Mouse (Mus musculus): ENCODE data around the gene Kif27. TPM values are rescaled to one million over a fixed set of nuclear protein-coding genes. Genes with fewer than 3 reads are reported as not detected.

Kif27 gene
- total and polyA plus RNA-seq, 3 experiments, result 0.13 to 0.42 TPM; not detected in 1

DNA sequence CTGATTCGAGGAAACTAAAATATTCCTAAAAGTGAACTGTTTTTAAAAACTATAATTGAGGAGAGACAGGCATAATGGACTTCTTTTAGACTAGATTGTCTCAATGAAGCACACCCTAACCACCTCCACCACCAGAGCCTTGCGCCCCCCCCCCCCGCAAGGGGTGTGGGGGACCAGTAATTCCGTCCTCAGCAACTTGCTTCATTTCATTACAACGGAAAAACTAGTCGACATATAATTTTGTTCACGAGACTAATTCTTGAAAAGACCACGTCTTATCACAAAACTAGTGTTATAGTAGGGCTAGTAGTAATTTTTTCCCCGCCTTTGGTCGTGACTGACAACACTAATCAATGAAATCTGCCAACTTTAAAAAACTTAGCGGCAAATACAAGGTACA lies 41.7 kb upstream of the Kif27 start:
- TF ChIP-seq ZKSCAN1 (IDR thresholded peaks at IDR 0.05; ENCODE audit: low read depth, low read length), result no peak
- TF ChIP-seq MAZ (IDR thresholded peaks at IDR 0.05; ENCODE audit: low read depth, low read length), result 0 out of 2 replicates have a peak, but pooled peaks have one; percentile 13
- TF ChIP-seq POLR2AphosphoS2 (IDR thresholded peaks at IDR 0.05; ENCODE audit: low read length), result no peak
- TF ChIP-seq TCF12 (IDR thresholded peaks at IDR 0.05; ENCODE audit: low read depth, low read length), result no peak
- no peak for TF ChIP-seq KAT2A (conservative IDR thresholded peaks at IDR 0.05; ENCODE audit: low read depth, low read length)
- no peak for TF ChIP-seq MAFK (IDR thresholded peaks at IDR 0.05; ENCODE audit: borderline replicate concordance, low read depth, low read length)
- no peak for TF ChIP-seq ZNF384 (IDR thresholded peaks at IDR 0.05; ENCODE audit: low read depth, low read length)
- TF ChIP-seq ELF1 (IDR thresholded peaks at IDR 0.05; ENCODE audit: low read depth, low read length), result no peak
- TF ChIP-seq TBP (IDR thresholded peaks at IDR 0.05; ENCODE audit: low read depth, low read length), result 0 out of 2 replicates have a peak, but pooled peaks have one; percentile 39
- no peak for TF ChIP-seq MEF2A (IDR thresholded peaks at IDR 0.05; ENCODE audit: extremely low read depth, insufficient replicate concordance, low read depth, low read length, poor library complexity, severe bottlenecking)
- no peak for TF ChIP-seq POLR2AphosphoS5 (IDR thresholded peaks at IDR 0.05; ENCODE audit: borderline replicate concordance, low read depth, low read length)
- no peak; the same call in 1 of the 2 replicates for TF ChIP-seq MYC (IDR thresholded peaks at IDR 0.05; ENCODE audit: low read depth, low read length)
- TF ChIP-seq USF2 (IDR thresholded peaks at IDR 0.05; ENCODE audit: borderline replicate concordance in 1 of 2, insufficient read depth in 1 of 2, low read depth in 1 of 2, low read length in 2 of 2), result no peak
- TF ChIP-seq BHLHE40 (IDR thresholded peaks at IDR 0.05; ENCODE audit: borderline replicate concordance, low read depth, low read length), result peak; percentile 9; the same call in 1 of the 2 replicates
- TF ChIP-seq CHD2 (IDR thresholded peaks at IDR 0.05; ENCODE audit: low read length), result no peak
- no peak for TF ChIP-seq UBTF (IDR thresholded peaks at IDR 0.05; ENCODE audit: borderline replicate concordance, insufficient read depth, low read depth, low read length)
- no peak for TF ChIP-seq E2F4 (IDR thresholded peaks at IDR 0.05; ENCODE audit: borderline replicate concordance, low read depth, low read length)
- no peak for TF ChIP-seq MYB (IDR thresholded peaks at IDR 0.05; ENCODE audit: low read depth, low read length)
- no peak for TF ChIP-seq GABPA (IDR thresholded peaks at IDR 0.05; ENCODE audit: low read depth, low read length)
- TF ChIP-seq CHD1 (IDR thresholded peaks at IDR 0.05; ENCODE audit: low read depth, low read length), result peak; percentile 14; the same call in 1 of the 2 replicates
- no peak for TF ChIP-seq POLR2A (IDR thresholded peaks at IDR 0.05; ENCODE audit: control insufficient read depth in 1 of 2, insufficient read depth in 1 of 2, low read depth in 1 of 2, low read length in 2 of 2, poor library complexity in 1 of 2)
- TF ChIP-seq MAX (IDR thresholded peaks at IDR 0.05; ENCODE audit: low read length), result no peak
- TF ChIP-seq HCFC1 (IDR thresholded peaks at IDR 0.05; ENCODE audit: low read depth, low read length), result no peak
- peaks cover 6 to 13% of the 10 kb centered on the region in 2 experiments for H3K4me1 ChIP-seq (ENCODE audit: control insufficient read depth in 1 of 2, insufficient read depth in 2 of 2, low read length in 2 of 2)
- peak overlapping the region; percentile 100 for H3K9ac ChIP-seq (ENCODE audit: control insufficient read depth, low read depth, low read length, poor library complexity, severe bottlenecking)
- peak overlapping the region; percentile 89 to 92 for H3K4me3 ChIP-seq (ENCODE audit: control insufficient read depth in 1 of 2, insufficient read depth in 1 of 2, low read depth in 2 of 2, low read length in 2 of 2)
- peak overlapping the region; percentile 68 for H3K27ac ChIP-seq (ENCODE audit: control insufficient read depth, low read depth, low read length)
- DNase-seq (ENCODE audit: low read depth, low spot score), result peak; percentile 64
- H3K36me3 ChIP-seq (ENCODE audit: control insufficient read depth in 1 of 2, insufficient read depth in 2 of 2, low read length in 2 of 2), result peaks cover 44 to 48% of the 10 kb centered on the region in 2 experiments
- no peaks in the 10 kb centered on the region for H3K9me3 ChIP-seq (replicated peaks; ENCODE audit: insufficient read depth, low read length)
- peaks cover 66% of the 10 kb centered on the region for H3K79me2 ChIP-seq (ENCODE audit: control insufficient read depth, insufficient read depth, low read length, poor library complexity)
- H3K27me3 ChIP-seq (ENCODE audit: control insufficient read depth in 1 of 2, insufficient read depth in 2 of 2, low read length in 2 of 2), result no peaks in the 10 kb centered on the region
